ENCODE assay signal across 8 mouse cellular contexts in genomic region chr11:59472326-59472677, GRCm38 (mm10). TPM values are rescaled to one million over a fixed set of nuclear protein-coding genes. Genes with fewer than 3 reads are reported as not detected.
A peak's percentile ranks its signal among the peaks of the same experiment; 100 is the strongest.
DNase-seq lines count a peak whose midpoint lies in the region; ATAC-seq lines count a peak whose summit lies in the region.

Zfp867 (minus strand) TSS chr11:59472474.

- intact Hi-C loops in gastrocnemius, postnatal 14 days (cut with DNase I; ENCODE audit: low total_unique reads): no loop called here

- peak; percentile 97 for ATAC-seq in inflammation-experienced regulatory T-cells, adult 6 months

- H3K4me1 ChIP-seq in megakaryocyte, embryonic 14.5 days: peaks cover 14% of the 10 kb centered on the region

- DNase-seq in adrenal gland, adult 18-20 months (ENCODE audit: low spot score in 2 of 2): peak; percentile 82
- peak; percentile 98 for DNase-seq in embryo, embryonic 10.5 days (ENCODE audit: low spot score)
- DNase-seq in gastrocnemius, postnatal 14 days: peak; percentile 89
- DNase-seq in left cerebral cortex, adult 9 months (ENCODE audit: low spot score in 2 of 2): peak; percentile 73 to 94
- peak; percentile 91 to 96 for DNase-seq in right cerebral cortex, adult 2 months (ENCODE audit: low spot score in 2 of 2)
- peak; percentile 93 for DNase-seq in urinary bladder, postnatal 14 days (ENCODE audit: low spot score)

- H3K36me3 ChIP-seq in megakaryocyte, embryonic 14.5 days (replicated peaks; ENCODE audit: low read length): no peaks in the 10 kb centered on the region

- H3K27me3 ChIP-seq in megakaryocyte, embryonic 14.5 days (replicated peaks): peaks cover 33% of the 10 kb centered on the region

- no peaks in the 10 kb centered on the region for H3K9me3 ChIP-seq in megakaryocyte, embryonic 14.5 days

- peak within 1 kb of the TSS; percentile 96 for H3K4me3 ChIP-seq in megakaryocyte, embryonic 14.5 days (replicated peaks)

RNA-seq across cellular contexts. Expression of gene Zfp867, which starts in this region (rescaled TPM):
- total RNA-seq in adrenal gland, adult 18-20 months (2021): 1 to 10 TPM; 3.7 TPM
- 1 to 10 TPM; 3.5 to 3.6 TPM for total RNA-seq in gastrocnemius, postnatal 14 days (2021)
- 1 to 10 TPM; 4.1 to 4.7 (median 4.2) TPM for polyA plus RNA-seq in inflammation-experienced regulatory T-cells, adult 6 months (2017; shearing (Covaris generic))
- 0.07 TPM in 1 of 2 replicates, not detected in the other for polyA plus RNA-seq in megakaryocyte, embryonic 14.5 days (2012; ENCODE audit: insufficient read depth, low replicate concordance)

Comparison
In these comparisons a context has a peak if more than half of its experiments do, and no peak if none do; other contexts are left out.
1. Peak in every context shown above with its lines: DNase-seq, ATAC-seq and H3K4me3 ChIP-seq.